Mouse (Mus musculus): Measurements from ENCODE around the gene E2f8.

E2f8 gene

DNA sequence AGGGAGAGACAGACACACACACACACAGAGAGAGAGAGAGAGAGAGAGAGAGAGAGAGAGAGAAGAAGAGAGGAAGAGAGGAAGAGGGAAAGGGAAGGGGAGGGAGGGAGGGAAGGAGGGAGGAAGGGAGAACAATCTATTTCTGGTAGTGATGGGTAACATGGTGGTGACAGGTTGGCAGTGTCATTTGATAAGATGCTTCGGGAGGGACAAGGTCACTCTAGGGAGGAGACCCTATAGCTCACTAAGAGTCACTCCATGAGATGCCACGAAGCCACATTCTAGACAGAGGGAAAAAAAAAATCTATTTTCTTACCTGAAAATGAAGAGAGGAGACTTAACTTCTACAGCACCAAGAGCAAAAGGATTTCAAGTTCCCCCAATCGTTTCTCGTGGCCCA lies 14.7 kb upstream of the E2f8 start:
- ChIA-PET CTCF (interaction anchor here in 2 of 4 experiments (0.8 to 1.9 kb wide), 3 partner anchors 32 to 62 kb away, joined by 3 to 5 read pairs (median 4); no protein-coding TSS in a partner anchor), POLR2A (interaction anchor here in 1 of 4 experiments (0.6 kb wide), 1 partner anchor 14 kb away, joined by 3 read pairs; no protein-coding TSS in a partner anchor)

DNA sequence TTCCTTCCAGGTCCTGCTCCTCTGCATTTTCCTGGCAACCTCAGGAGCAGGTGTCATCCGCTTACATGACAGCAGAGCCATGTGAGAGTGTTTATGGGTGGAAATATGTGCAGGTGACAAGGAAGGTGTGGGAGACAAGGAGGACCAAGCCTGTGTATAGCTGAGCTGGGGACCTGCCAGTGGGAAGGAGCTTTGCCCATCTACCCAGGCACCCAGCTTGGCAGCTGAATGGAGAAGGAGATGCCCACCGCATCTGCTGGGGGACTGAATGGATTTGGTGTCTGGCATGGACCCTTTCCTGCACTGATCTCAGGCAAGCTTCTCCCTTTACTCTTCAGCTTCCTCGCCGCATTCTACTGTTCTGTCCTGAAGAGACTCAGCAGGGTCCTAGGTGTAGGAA lies 14.1 kb upstream of the E2f8 start:
- POLR2A ChIA-PET: interaction anchor here in 3 of 4 experiments (0.6 to 3.2 kb wide), 3 partner anchors 13 to 14 kb away, joined by 3 to 12 read pairs (median 6); partner anchors contain the start of gene E2f8 (in 2 of the 3)

DNA sequence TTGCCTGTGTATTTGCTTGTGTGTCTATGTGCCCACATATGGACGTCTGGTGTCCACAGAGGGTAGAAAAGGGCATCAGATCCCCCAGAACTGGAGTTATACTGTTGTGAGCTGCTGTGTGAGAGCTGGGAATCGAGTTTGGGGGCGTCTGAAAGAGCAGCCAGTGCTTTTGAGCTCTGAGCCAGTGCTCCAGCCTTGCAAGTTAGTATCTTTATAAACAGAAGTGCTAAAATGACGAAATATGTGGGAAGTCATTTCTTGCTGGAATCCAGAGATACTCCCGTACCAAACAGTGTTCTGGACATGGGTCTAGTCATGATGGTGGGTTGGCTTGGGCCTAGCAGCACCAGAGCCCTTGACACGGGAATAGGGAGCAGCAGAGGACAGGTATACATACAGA lies 13.4 kb upstream of the E2f8 start:
- CTCF ChIA-PET: interaction anchor here (0.5 to 2.6 kb wide), 28 partner anchors 11 to 1080 kb away, joined by 3 to 13 read pairs (median 4); partner anchors contain the start of genes E2f8 (in 3 of the 4) and Nell1 (in 1 of the 4)
- POLR2A ChIA-PET: interaction anchor here (0.5 to 3.2 kb wide), 5 partner anchors 12 to 33 kb away, joined by 3 to 12 read pairs (median 3); partner anchors contain the start of gene E2f8 (in 2 of the 4)

More for the DNA sequence above, 14.1 kb upstream of the E2f8 start:
- CTCF ChIA-PET: interaction anchor here in 2 of 4 experiments (0.6 to 2.1 kb wide), 6 partner anchors 33 to 721 kb away, joined by 3 to 9 read pairs (median 5); no protein-coding TSS in a partner anchor

DNA sequence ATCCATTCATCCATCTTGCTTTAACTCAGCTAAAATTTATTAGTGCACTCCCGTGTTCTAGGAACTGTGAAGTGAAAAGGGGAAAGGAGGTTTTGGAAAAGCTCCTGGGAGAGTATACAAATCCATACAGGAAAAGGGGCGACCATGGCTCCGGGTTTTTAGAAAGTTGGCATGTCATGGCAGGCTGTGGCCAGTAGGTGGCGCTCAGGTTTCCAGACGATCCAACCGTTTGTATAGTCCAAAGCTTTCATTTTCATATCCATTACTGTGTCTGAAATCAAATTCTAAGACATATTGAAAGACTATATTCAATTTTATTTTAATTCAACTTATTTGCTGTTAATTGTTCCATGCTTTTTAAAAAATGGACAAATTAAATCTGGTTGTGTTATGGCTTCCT lies 12.8 kb upstream of the E2f8 start:
- POLR2A ChIA-PET: interaction anchor here (0.5 to 3.2 kb wide), 5 partner anchors 12 to 33 kb away, joined by 3 to 12 read pairs (median 3); partner anchors contain the start of gene E2f8 (in 2 of the 4)
- CTCF ChIA-PET: interaction anchor here (0.5 to 2.6 kb wide), 32 partner anchors 11 to 1080 kb away, joined by 3 to 13 read pairs (median 4); partner anchors contain the start of genes E2f8 (in 3 of the 4) and Nell1 (in 1 of the 4)

DNA sequence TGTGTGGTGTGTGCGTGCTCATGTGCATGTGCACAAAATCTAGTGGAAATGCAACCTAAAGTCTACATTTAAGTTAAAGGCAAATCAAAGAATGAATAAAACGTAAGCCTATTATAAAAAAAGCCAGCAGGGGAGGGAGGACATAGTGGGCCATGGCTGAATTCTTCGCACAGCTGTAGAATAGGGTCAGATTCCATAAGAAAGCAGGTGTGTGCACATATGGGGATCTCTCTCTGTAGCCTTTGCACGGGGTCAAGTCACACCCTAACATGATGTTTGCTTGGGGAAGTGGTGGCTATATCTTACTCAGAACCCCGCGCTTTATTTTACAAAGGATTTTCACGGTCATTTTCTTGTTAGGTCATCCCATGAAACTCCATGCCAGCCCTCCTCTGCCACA lies 11.7 kb upstream of the E2f8 start:
- ChIA-PET CTCF (interaction anchor here in 3 of 4 experiments (0.8 to 2.6 kb wide), 7 partner anchors 8 to 228 kb away, joined by 3 to 13 read pairs (median 4); no protein-coding TSS in a partner anchor), POLR2A (interaction anchor here in 2 of 4 experiments (0.7 to 3.2 kb wide), 2 partner anchors 11 to 333 kb away, joined by 4 to 12 read pairs; partner anchors contain the start of gene E2f8 (in 1 of the 2))

DNA sequence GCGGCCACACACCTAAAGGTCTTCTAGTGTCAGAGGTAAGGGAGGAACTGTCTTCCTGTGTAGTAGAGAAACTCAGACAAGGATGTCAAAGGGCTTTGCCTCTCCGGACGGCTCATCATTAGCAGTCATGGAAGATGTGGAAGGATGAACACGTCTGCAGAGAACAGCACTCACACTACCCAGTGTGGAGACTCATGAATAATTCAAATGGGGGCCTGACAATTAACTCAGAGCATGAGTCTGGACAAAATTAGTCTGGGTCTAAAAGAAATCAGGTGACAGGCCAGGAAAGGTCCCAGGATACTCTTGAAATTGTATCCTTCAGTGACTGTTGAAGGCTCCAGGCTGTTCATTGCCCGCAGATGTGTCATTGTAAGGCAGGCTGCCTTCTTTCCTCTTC lies 9.6 kb upstream of the E2f8 start:
- ChIA-PET CTCF (no interaction called here), POLR2A (no interaction called here)

DNA sequence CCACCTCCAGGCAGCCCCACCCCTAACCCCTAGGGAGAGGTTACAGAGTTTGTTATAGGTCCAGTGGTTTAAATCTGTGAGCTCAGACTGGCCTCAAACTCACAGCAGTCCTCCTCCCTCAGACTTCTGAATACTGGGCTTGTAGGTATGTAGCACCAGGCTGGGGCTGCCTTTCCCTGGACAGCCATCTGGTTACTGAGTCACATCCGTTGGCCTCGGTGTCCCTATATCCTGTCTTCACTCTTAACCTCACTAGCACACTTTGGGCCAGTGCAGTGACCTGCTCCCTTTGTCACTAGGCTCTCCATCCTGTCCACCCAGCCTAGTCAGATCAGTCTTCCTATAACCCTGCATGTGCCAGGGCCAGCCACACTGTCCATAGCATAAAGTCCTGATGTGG lies 7.4 kb upstream of the E2f8 start:
- ChIA-PET CTCF (interaction anchor here in 1 of 4 experiments (0.7 kb wide), 1 partner anchor 383 kb away, joined by 3 read pairs; no protein-coding TSS in a partner anchor), POLR2A (interaction anchor here in 1 of 4 experiments (0.6 to 1.0 kb wide), 3 partner anchors 11 to 266 kb away, joined by 3 to 4 read pairs (median 3); no protein-coding TSS in a partner anchor)

DNA sequence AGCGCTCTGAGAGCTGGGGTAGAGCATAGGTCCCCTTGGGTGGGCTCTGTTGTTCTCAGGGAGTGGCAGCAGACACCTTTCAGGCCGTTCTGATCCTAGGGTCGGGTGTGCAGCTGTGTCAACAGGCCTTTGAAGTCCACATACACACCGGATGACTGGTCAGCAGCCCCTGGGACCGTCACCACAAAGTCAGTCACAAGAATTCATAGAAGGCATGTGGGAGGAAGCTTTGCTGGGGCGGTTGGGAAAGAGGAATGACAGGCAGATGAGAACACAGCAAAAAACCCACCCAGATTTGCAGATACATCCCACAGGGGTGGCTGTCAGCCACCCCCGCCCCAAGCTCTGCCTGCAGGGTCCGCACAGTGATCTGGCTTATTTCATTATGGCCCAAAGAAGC lies 6.6 kb upstream of the E2f8 start:
- ChIA-PET POLR2A (interaction anchor here in 1 of 4 experiments (1.0 kb wide), 1 partner anchor 41 kb away, joined by 4 read pairs; no protein-coding TSS in a partner anchor), CTCF (no interaction called here)

DNA sequence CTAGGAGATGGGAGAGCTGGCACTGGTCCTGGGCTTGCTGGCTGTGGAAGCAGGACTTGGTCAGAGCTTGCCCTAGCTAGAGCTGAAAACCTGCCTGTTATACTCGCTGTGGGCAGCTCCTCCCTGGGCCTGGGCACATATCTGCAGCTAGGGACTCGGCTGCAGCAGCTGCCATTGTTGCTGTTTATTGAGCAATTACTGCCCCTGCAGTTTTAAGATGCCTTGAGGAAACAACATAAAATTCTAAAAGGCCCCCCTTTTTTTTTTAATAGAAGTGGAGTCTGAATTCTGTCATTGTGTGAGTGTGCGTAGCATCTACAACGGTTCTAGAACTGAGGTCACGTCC lies 2.8 kb upstream of the E2f8 start:
- CTCF ChIA-PET: interaction anchor here in 1 of 4 experiments (0.5 kb wide), 1 partner anchor 732 kb away, joined by 13 read pairs; no protein-coding TSS in a partner anchor
- POLR2A ChIA-PET: no interaction called here

DNA sequence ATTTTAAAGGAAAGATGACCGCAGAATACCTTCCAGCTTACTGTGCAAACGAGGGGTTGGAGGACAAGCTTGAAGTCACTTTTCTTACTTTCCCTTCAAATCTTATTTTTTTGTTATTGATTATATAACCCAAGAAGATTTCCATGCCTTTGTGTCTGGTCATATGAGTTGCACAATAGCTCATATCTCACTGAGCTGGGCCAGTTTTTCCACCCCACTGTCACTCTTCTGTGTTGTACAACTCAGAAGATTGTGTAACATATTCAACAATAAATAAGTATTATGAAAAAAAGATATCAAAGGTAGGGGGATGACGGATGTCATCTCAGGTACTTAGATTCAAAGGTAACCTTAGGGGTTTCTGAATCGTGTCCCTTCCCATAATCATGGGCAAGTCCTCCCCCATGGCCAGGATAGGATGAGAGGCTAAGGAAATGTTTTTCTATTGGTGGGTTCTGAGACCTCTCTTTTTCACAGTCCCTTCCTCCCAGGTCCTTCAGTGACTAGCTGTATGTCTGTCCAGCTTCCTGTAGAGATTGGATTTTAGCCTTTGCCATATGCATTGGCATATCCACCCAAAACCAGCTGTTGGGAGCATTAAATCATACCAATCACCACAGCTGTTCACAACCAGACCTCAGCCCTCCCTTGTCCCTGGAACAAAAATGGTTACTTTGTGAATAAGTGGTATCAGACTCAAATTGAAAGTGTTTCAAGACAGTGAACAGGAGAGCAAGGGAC lies 2.3 kb upstream of the E2f8 start:
- POLR2A ChIA-PET: no interaction called here
- CTCF ChIA-PET: interaction anchor here in 3 of 4 experiments (0.5 to 3.2 kb wide), 4 partner anchors 11 to 733 kb away, joined by 5 to 13 read pairs (median 8); no protein-coding TSS in a partner anchor

DNA sequence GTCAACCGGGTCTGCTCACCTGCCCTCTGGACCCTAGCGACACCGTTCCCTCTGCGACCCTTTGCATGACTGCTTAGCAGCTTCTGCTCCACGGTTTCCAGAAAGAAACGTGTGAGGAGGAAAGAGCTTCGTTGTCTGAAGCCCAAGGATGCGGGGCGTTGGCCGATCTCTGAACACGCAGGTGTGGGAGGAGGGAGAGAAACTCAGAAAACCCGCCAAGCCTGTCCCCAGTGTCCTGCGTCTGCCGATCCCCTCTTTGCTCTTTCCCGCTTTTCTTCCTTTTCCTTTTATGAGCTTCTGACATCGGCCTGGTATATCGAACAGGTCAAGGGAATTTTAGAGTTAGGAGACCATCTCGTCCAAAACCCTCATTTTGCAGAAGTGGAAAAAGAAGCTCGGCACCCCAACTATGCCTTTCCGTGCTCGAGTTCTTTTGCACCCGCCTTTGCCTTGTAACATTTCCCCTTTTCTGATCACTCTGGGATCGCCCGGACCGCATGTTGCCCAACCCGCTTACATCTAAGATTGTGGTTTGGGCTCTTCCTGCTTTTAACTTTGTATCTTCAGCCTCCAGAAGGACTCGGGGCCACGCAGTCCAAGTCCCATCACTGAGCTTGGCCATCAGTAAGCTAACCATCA lies 694 bp upstream of the E2f8 start:
- ChIA-PET CTCF (interaction anchor here (0.5 to 3.2 kb wide), 9 partner anchors 10 to 421 kb away, joined by 4 to 10 read pairs (median 5); no protein-coding TSS in a partner anchor), POLR2A (interaction anchor here (0.6 to 2.8 kb wide), 24 partner anchors 11 to 669 kb away, joined by 3 to 12 read pairs (median 4); no protein-coding TSS in a partner anchor)

DNA sequence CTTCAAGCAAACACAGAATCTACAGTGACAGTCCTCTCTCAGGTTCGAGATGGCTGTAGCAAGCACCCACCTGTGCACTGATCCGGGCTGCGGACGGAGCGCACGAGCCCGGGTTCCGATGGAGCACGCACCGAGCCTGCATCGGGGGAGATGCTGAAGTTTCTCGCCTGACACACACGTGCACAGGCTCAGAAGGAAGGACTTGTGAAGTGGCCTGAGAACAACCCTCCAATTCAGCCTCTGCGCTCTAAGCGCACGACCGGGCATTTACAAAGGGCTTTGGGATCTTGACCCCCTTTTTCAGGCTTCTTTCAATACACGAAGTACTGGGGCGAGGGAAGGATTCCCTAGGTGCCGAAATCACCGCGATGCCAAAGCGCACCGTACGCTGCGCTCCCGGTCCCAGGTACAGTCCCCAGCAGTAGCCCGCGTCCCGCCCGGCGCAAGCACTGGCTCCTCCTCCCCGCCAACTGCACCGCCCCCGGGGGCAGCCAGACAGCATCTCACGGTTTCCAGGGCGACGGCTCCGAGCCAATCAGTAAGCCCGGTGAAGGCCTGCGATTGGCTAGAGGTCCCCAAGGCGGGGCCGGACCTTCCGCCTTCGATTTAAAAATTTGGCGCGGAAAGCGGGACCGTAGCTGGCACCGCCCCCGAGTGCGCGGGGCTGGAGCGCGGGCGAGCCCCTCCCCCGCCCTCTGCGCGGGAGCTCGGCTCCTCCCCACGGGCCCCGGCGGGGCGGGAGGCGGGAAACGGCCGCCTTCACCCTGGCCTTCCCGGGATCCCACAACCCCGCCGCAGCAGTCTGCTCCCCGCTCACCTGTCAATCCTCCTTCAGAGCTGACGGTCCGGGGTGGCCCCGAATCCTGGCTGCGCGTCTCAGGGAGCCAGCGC lies 560 bp downstream of the E2f8 start:
- ChIA-PET POLR2A (interaction anchor here in 3 of 4 experiments (0.6 to 2.8 kb wide), 25 partner anchors 10 to 467 kb away, joined by 3 to 12 read pairs (median 4); no protein-coding TSS in a partner anchor), CTCF (interaction anchor here (0.5 to 3.2 kb wide), 10 partner anchors 13 to 423 kb away, joined by 3 to 10 read pairs (median 4); no protein-coding TSS in a partner anchor)

DNA sequence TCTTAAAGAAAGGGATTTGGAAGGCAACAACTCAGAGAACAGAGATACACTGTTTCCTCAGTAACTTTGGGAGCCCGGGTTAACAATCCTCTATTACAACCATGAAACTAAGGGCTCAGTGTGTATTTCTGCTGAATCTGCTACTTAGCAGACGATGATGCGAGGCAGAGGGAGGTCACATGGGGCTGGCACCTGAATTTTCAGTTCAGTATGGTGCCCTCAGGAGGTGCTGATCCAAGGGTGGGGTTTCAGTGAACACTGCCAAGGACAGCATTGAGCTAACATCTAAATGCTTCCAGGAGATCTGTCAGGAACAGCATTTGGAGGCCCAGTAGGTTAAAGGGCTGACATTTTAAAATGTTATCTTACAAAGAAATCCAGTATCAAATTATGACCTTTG lies 1.8 kb downstream of the E2f8 start:
- ChIA-PET POLR2A (interaction anchor here in 1 of 4 experiments (1.1 to 1.9 kb wide), 2 partner anchors 12 to 70 kb away, joined by 3 to 6 read pairs; no protein-coding TSS in a partner anchor), CTCF (interaction anchor here in 1 of 4 experiments (0.6 kb wide), 1 partner anchor 307 kb away, joined by 3 read pairs; no protein-coding TSS in a partner anchor)

DNA sequence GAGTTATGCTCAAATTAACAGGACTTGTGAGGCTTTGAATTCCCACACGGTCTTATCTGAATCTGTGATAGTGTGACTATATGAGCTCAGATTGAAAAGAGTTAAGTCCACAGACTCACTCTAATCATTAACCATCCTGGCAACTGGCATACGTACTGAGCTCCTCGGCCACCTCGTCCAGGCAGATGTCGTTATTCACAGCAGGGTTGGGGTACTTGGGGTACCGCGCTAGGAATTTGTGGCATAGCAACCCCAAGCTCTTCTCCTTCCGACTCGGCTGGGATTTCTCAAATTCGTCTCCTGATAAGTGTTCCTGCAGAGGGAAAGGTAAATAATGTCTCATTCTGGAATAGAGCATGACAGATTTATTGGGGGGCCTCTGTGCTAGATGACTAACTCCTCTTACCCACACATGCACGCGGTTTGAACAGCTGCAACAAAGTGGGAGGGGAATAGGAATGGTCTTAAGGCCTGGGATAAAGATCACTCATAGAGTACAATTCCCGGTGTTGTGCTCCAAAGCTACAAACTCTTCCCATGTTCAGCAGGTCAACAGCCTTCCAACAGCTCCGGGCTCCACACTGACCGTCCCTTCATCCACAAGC lies 3.5 kb downstream of the E2f8 start:
- CTCF ChIA-PET: interaction anchor here in 1 of 4 experiments (0.6 kb wide), 1 partner anchor 24 kb away, joined by 3 read pairs; no protein-coding TSS in a partner anchor
- POLR2A ChIA-PET: interaction anchor here in 3 of 4 experiments (0.6 to 2.2 kb wide), 4 partner anchors 36 to 118 kb away, joined by 3 to 8 read pairs (median 3); partner anchors contain the start of gene Zdhhc13 (in 1 of the 3)

DNA sequence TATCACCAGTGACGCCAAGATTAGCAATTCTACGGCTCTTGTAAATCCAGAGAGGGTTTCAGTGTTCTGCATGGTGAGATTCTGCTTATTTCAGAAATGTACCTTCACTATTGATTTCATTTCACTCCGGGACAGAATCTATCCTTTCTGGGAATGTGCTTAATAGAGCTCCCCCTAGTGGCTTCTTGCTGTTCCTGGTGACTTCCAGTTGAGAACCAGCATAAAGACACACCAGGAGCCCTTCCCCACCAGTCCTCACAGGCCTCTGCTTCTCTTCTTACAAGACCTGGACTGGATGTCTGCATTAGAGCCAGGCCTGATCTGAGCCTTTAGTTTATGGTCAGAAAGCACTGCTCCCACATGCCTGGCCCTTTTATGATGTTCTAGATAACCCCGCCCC lies 4.9 kb downstream of the E2f8 start:
- ChIA-PET CTCF (interaction anchor here (0.5 to 3.0 kb wide), 12 partner anchors 9 to 1790 kb away, joined by 3 to 8 read pairs (median 4); no protein-coding TSS in a partner anchor), POLR2A (interaction anchor here in 2 of 4 experiments (0.6 to 2.2 kb wide), 2 partner anchors 86 to 525 kb away, joined by 5 to 8 read pairs; no protein-coding TSS in a partner anchor)

DNA sequence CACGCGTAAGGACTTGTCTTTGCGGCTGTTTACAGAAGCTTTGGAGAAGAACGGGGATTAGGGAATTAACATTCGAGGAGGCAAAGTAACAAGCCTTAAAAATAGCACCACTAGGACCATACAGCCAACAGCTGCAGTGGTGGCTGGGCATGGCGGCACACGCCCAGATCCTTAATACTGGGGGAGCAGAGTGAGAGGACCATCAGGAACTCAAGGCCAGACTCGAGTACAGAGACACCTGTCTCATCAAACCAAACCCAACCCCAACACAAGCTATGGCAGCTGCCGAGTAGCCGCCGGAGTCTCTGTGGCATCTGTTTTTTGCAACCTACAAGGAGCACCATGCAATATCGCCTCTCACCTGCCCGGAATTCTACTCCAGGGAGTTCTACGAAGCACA lies 6.3 kb downstream of the E2f8 start:
- ChIA-PET CTCF (interaction anchor here in 1 of 4 experiments (3.0 kb wide), 1 partner anchor 125 kb away, joined by 8 read pairs; no protein-coding TSS in a partner anchor), POLR2A (interaction anchor here in 1 of 4 experiments (1.5 kb wide), 1 partner anchor 24 kb away, joined by 3 read pairs; no protein-coding TSS in a partner anchor)

DNA sequence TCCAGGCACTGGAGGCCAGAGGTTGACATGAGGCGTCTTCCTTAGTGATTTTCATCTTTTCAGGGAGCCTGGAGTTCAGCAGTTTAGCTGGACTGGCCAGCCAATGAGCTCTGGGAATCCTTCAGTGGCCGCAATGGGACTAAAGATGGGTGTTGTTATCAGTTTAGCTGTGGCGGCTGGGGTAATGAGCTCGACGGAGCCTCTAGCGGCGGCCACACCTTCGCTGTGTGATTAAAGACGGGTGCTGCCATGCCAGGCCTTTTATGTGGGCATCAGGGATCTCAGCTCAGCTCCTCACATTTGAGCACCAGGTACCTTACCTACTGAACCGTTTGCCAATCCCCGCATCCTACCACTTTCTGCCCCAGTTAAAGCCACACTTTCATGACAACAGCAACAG lies 10.1 kb downstream of the E2f8 start:
- ChIA-PET POLR2A (interaction anchor here in 2 of 4 experiments (1.3 to 2.3 kb wide), 3 partner anchors 8 to 15 kb away, joined by 4 to 9 read pairs (median 4); partner anchors contain the start of gene E2f8 (in 1 of the 2)), CTCF (interaction anchor here in 3 of 4 experiments (0.5 to 1.3 kb wide), 4 partner anchors 11 to 33 kb away, joined by 3 to 7 read pairs (median 3); no protein-coding TSS in a partner anchor)

All from embryonic stem cell, embryonic (primary cell).